Mouse (Mus musculus): ENCODE results near the gene Ubiad1. TPM values are rescaled to one million over a fixed set of nuclear protein-coding genes. Genes with fewer than 3 reads are reported as not detected.

Gene Ubiad1
- total RNA-seq, 2 experiments from 2014 or later: 9.1 to 10.0 TPM

DNA sequence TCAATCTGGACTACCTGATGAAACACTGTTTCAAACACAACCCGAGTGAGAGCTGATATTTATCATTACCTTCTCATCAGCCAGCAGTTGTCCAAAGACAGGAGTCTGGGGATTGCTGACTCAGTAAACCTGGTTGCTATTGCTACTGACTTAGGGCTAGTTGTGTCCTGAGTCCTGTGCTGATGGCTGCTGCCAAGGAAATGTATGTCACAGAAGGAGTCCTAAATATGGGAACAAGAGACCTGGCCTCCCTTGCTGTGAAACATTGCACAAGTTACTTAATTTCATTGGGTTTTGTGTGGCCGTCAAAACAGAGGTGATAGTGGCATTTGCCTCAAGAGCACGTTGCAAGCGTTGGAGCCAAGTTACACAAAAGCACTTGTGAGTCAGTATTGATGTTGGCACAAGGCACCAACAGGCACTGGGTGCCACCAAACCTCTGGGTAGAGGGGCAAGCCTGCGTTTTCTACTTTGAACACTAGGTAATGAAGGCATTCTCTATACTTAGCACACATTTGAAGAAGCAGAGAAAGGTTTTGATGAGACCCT lies 11.0 kb upstream of the Ubiad1 start:
- DNase-seq (ENCODE audit: extremely low spot score in 1 of 2, low spot score in 1 of 2): no peak

DNA sequence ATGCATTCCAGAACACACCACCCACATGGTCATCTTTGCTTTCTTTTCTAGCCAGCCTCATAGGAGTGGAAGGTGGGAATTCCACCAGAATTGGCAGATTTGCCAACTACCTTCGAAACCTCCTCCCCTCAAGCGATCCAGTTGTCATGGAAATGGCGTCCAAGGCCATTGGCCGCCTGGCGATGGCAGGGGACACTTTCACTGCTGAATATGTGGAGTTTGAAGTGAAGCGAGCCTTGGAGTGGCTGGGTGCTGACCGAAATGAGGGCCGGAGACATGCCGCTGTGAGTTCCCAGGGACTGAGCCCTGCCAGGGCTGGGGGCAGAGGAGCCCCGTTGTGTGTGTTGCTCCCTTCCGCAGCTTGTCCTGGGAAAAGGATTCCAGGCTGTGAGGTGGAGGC lies 9.1 kb upstream of the Ubiad1 start:
- DNase-seq (ENCODE audit: extremely low spot score in 1 of 2, low spot score in 1 of 2): no peak

DNA sequence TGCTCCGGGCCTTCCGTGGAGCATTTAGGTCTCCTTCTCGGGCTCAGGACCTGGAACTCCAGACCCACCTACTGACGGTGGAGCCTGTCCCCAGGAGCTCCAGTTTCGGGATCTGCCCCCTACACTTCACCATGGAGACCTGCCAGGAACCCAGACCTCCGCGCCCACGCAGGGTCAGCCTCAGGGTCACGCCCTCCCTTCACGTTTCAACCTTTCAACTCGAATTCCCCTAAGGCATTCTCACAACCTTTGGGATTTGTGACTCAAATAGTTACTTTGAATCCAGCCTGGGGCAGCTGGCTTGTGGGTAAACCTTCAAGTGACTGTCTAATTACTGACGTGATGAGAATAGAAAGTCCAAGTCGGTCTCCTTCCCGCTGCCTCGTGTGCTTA lies 4.3 kb upstream of the Ubiad1 start:
- DNase-seq (ENCODE audit: extremely low spot score in 1 of 2, low spot score in 1 of 2): no peak

- peak; percentile 76 to 80 for DNase-seq (ENCODE audit: extremely low spot score in 1 of 2, low spot score in 1 of 2)
These were observed 3.7 kb upstream of the Ubiad1 start, which contains the start of gene Mtor for GRCm38 (mm10) chr4:148448179-148448852. TSS of gene Mtor (plus strand) at chr4:148448611.

DNA sequence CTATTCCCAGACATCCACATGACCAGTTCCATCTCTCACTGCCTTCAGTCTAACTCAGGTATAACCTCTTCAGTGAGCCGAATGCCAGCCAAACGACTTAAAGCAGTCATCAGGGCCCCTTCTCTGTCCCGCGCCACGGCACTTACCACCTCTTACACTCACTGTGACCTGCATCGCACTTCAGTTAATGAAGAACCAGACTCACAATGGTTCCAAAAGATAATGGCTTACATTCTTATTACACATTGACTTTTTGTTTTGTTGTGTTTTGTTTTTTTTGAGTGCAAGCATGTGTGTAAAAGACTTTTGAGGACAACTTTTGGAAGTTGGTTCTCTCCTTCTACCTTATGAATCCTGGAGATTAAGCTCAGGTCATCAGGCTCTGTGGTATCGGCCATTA lies 2.0 kb downstream of the Ubiad1 start:
- no peak for DNase-seq (ENCODE audit: extremely low spot score in 1 of 2, low spot score in 1 of 2)

- DNase-seq (ENCODE audit: extremely low spot score in 1 of 2, low spot score in 1 of 2): no peak
These were observed 2.6 kb downstream of the Ubiad1 start for GRCm38 (mm10) chr4:148441931-148442330.

GRCm38 (mm10) chr4:148435657-148436330 lies 8.8 kb downstream of the Ubiad1 start:
- peak; percentile 52 to 53 for DNase-seq (ENCODE audit: extremely low spot score in 1 of 2, low spot score in 1 of 2)

DNA sequence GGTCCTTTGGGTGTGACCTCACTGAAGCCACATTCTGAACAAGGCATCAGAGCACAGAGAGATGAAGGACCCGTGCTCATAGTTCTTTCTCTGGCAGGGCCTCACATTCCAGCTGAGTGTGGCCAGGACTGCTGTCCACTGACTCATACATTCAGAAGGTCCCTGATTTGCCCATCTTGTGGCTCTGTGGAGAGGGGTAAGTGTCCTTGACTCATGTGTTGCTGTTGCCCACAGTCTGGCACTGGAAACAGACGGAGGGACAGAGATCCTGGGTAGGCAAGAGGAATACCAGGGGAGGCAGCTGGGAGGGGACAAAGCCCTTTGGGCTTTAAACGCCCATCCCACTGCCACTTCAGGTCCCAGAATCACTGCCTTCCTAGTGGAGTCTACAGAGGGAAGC lies 9.5 kb downstream of the Ubiad1 start:
- DNase-seq (ENCODE audit: extremely low spot score in 1 of 2, low spot score in 1 of 2): no peak

GRCm38 (mm10) chr4:148434554-148434953 lies 10.0 kb downstream of the Ubiad1 start:
- no peak for DNase-seq (ENCODE audit: extremely low spot score in 1 of 2, low spot score in 1 of 2)

DNA sequence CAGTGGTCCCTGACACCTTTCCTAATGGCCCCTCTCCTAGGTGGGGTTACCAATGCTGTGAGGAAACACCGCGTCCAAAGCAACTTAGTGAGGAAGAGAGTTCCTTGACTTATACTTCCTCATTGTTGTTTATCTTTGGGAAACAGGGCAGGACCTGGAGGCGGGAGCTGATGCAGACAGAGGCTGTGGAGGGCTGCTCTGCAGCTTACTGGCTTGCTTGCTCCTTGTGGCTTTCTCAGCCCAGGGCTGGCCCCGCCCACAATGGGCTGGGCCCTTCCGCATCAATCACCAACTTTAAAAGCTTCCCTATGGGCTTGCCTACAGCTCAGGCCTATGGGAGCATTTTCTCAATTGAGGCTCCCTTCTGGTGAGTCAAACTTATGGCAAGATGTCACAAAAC lies 10.8 kb downstream of the Ubiad1 start:
- DNase-seq (ENCODE audit: extremely low spot score in 1 of 2, low spot score in 1 of 2): no peak

- no peak for DNase-seq (ENCODE audit: extremely low spot score in 1 of 2, low spot score in 1 of 2)
These were observed 11.2 kb downstream of the Ubiad1 start for GRCm38 (mm10) chr4:148433336-148433735.

DNA sequence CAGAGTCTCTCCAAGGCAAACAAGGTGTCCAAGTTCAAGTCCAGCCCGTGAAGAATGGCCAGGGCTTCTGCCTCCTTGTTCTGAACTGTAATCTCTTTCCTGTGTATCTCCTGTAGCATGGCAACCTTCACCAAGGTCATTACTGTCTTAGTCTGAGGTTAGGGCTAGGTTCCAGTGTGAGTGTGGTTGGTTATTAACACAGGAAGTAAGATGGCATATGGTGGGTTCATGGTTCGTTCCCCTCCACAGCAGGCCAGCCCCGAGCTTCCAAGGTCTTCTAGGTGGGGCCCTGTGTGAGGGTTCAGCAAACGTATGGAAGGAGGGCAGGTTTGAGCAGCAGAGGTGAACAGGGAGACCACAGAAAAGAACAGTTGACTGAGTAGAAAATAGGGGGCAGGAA lies 12.1 kb downstream of the Ubiad1 start:
- DNase-seq (ENCODE audit: extremely low spot score in 1 of 2, low spot score in 1 of 2): no peak

DNA sequence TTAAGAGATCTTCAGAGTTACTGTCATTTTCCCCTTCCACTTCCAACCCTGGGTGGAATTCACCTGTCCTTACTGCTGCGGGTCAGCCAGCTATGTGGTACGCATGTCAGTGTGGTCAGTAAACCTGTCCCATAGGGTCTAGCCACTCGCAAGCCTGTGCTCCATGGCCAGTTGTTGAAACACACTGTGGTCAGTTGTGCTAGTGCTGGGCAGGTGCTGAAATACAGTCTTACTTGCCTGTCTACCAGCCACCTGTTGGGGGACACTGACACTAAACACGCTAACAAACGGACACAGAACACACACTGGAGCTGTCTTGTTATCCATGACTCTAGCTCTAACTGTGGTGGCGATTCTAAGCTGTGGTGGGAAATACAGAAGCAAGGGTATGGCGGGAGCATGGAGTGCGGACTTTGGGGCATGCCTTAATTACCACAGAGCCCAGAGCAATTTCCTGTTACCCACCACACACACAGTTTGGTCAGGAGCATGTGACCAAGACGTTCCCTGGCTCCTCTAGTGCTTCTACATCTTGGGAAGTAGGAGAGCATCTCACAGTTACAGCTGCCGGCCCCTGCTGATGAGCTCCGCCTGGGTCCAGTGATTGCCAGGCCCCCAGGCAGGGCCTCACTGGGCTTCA lies 13.6 kb downstream of the Ubiad1 start:
- DNase-seq (ENCODE audit: extremely low spot score in 1 of 2, low spot score in 1 of 2): no peak

DNA sequence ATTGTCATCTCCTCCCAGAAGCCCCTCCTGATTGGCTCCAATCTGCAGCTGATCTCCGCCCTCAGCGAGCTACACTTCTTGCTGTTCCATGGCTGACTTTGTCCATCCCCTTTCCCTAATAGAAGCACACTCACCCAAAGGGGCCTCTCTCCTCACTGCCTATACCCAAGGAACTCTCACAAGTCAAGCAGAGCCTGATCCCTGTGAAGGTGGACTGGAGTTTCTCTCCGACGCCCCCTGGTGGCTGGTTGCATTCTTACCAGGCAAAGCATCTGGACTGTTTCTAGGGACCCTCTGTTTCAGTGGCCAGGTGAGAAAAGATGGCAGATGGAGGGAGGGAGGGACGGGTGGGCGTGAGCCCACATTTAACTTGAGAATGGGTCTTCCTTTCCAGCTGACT lies 14.9 kb downstream of the Ubiad1 start:
- DNase-seq (ENCODE audit: extremely low spot score in 1 of 2, low spot score in 1 of 2): peak; percentile 64 to 93

DNA sequence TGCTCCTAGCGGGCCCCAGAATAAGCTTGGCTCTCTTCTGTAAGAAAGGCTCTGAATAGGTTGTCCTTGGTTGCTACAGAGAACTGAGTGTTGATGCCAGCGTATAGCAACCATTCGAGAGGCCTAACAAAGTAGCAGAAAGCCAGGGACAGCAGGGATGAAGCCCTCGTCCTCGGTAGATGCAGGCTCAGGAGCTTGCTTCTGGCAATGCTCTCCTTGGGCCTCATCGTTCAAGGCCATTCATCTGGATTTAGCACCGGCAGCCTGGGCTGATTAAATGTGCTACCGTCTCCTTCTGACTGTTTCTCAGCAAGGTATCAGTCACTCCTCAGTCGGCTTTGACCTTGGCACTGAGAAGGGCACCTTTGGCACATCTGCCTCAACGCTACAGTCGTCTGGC lies 15.4 kb downstream of the Ubiad1 start:
- no peak for DNase-seq (ENCODE audit: extremely low spot score in 1 of 2, low spot score in 1 of 2)

DNA sequence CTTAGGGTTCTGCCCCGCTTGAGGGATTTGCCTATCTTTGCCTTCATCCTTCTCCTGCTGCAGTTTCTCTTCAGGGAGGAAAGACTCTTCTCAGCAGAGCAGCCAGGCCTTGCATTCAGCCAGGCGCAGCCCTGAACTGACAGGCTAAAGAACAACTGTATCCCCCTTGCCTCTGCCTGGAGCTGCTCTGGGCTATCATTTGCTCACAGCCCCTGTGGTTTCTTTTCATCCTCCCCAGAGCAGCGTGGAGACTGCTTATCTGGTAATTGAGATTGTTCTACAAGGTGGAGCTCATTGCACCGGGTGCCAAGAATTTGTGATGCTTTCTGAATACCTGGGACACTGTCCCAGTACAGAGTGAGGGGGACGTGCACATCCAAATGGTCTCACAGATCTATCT lies 16.0 kb downstream of the Ubiad1 start:
- no peak for DNase-seq (ENCODE audit: extremely low spot score in 1 of 2, low spot score in 1 of 2)

GRCm38 (mm10) chr4:148426950-148427850 lies 17.4 kb downstream of the Ubiad1 start:
- no peak for DNase-seq (ENCODE audit: extremely low spot score in 1 of 2, low spot score in 1 of 2)

DNA sequence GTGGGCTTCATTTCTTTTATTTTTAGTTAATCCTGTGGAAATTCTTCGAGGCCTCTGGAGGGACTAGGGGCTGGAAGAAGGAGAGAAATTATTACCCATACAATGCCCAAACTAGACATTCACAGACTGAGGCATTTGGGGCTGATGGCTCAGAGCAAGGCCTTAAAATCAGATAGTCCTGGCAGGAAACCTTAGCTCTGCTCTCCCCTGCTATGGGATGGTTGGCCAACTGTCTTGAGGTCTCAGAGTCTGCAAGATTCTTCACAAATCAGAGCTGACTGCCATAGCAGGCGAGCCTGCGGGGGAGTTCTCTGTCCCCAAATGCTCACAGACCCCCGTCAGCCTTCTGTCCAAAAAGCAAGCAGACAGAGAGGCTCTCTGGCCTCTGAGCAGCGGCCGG lies 27.0 kb downstream of the Ubiad1 start:
- DNase-seq (ENCODE audit: extremely low spot score in 1 of 2, low spot score in 1 of 2): no peak

DNA sequence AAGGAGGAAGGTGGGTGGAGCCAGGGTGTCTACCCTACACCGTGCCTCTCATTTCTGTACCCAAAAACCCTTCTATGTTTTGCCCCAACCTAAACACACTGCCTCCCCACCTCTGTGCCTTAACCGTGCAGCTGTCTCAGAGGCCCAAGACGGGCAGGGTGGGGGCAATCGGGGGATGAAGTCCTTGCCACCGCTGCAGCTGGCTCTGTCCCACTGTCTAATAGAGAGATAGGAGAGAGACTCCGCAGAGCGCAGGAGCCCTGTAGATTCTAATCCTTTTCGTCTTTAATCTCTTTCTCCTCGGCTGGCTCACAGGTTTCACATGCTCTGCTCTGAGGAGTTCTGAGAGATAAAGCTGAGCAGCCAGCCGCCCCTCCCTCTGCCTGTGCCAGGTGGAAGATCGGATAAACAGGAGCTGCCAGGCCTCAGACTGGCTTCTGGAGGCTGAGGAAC lies 27.5 kb downstream of the Ubiad1 start:
- DNase-seq (ENCODE audit: extremely low spot score in 1 of 2, low spot score in 1 of 2): no peak

DNA sequence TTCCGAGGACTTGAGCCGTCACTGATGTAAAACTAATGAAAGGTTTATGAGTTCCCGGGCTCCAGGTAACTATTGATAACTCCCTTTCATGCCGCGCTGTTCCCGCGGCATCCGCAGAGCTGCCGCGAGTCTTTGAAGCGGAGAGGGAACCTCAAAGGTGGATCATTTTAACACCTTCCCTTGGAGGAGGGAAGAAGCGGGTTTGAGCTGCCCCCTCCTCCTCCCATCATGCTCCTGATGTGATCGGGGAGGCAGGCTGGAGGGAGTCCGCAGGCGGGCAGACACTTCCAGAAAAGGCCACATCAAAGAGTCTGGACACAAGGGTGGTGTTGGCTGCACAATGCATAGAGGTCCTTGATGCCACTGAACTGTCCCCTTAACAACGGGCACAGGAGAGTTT lies 29.0 kb downstream of the Ubiad1 start:
- no peak for DNase-seq (ENCODE audit: extremely low spot score in 1 of 2, low spot score in 1 of 2)

Data from layer of hippocampus, postnatal 25 days (tissue).